Mouse (Mus musculus): ENCODE results near the gene Gm19935. TPM values are rescaled to one million over a fixed set of nuclear protein-coding genes. Genes with fewer than 3 reads are reported as not detected.

Gene Gm19935
- total and polyA plus RNA-seq, 3 experiments: not detected

GRCm38 (mm10) chr8:90794990-90795861 is 22.0 kb downstream of the Gm19935 start:
- Histone ChIP-seq H3K27me3 (replicated peaks) (no peaks in the 10 kb centered on the region), H3K4me1 (ENCODE audit: control insufficient read depth in 1 of 2, insufficient read depth in 2 of 2) (peaks cover 4 to 34% of the 10 kb centered on the region in 2 experiments; a peak in 3 of 4 replicates), H3K4me2 (ENCODE audit: insufficient read depth, low read depth, poor library complexity, severe bottlenecking) (peak overlapping the region; percentile 87), H3K4me3 (replicated peaks in 1 of 3; ENCODE audit: low read depth in 2 of 3, low read length in 2 of 3, poor library complexity in 1 of 3) (peak overlapping the region; percentile 41 to 46 (median 44)), H3K27ac (ENCODE audit: insufficient read depth, low read depth) (0 out of 2 replicates have a peak overlapping the region, but pooled peaks have one; percentile 9), H3K36me3 (replicated peaks in 1 of 2; ENCODE audit: control insufficient read depth in 1 of 2, insufficient read depth in 1 of 2, low read length in 1 of 2) (no peaks in the 10 kb centered on the region), H3K9ac (ENCODE audit: insufficient read depth, low read depth) (peak overlapping the region; percentile 51), H3K9me3 (replicated peaks; ENCODE audit: low read length) (no peaks in the 10 kb centered on the region), H3K79me2 (replicated peaks; ENCODE audit: control insufficient read depth, extremely low read depth, insufficient read depth, poor library complexity, severe bottlenecking) (no peaks in the 10 kb centered on the region)
- dilution Hi-C loops (cut with MboI; ENCODE audit: extremely low pct_ligation_motif_present, extremely low pct_unique_long_range_greater_than_20kb, low sequenced_read_pairs): no loop called here
- in situ Hi-C loops (cut with MboI; ENCODE audit: low pct_ligation_motif_present, low pct_unique_long_range_greater_than_20kb, low sequenced_read_pairs): loop anchor here (25.0 kb wide), 1 partner anchor 783 kb away; no protein-coding TSS in a partner anchor
- peak; percentile 89 for DNase-seq (ENCODE audit: extremely low read depth)
- peak; percentile 3; the same call in 1 of the 2 replicates for TF ChIP-seq MAX (IDR thresholded peaks at IDR 0.05; ENCODE audit: low read length)
- TF ChIP-seq SIN3A (IDR thresholded peaks at IDR 0.05; ENCODE audit: low read length): peak; percentile 83
- peak; percentile 43; the same call in 1 of the 2 replicates for TF ChIP-seq BHLHE40 (IDR thresholded peaks at IDR 0.05; ENCODE audit: low read depth, low read length)
- TF ChIP-seq JUN (IDR thresholded peaks at IDR 0.05; ENCODE audit: insufficient read depth, low read depth, low read length): no peak
- peak; percentile 72 for TF ChIP-seq NELFE (IDR thresholded peaks at IDR 0.05; ENCODE audit: low read depth, low read length)
- TF ChIP-seq TCF12 (IDR thresholded peaks at IDR 0.05; ENCODE audit: low read depth, low read length): peak; percentile 54
- TF ChIP-seq IRF4 (IDR thresholded peaks at IDR 0.05; ENCODE audit: low read depth, low read length): peak; percentile 52; the same call in 1 of the 2 replicates
- 0 out of 2 replicates have a peak, but pooled peaks have one; percentile 23 for TF ChIP-seq MEF2A (IDR thresholded peaks at IDR 0.05; ENCODE audit: borderline replicate concordance, low read depth, low read length)
- TF ChIP-seq CHD1 (IDR thresholded peaks at IDR 0.05; ENCODE audit: low read depth, low read length): no peak
- no peak for TF ChIP-seq UBTF (IDR thresholded peaks at IDR 0.05; ENCODE audit: low read depth, low read length)
- no peak for TF ChIP-seq ZKSCAN1 (IDR thresholded peaks at IDR 0.05; ENCODE audit: borderline replicate concordance, low read depth, low read length)
- peak; percentile 59 for TF ChIP-seq SMC3 (IDR thresholded peaks at IDR 0.05; ENCODE audit: low read depth, low read length)
- peak; percentile 57 for TF ChIP-seq MXI1 (IDR thresholded peaks at IDR 0.05; ENCODE audit: low read depth, low read length)
- peak; percentile 76; the same call in 1 of the 2 replicates for TF ChIP-seq POLR2AphosphoS2 (IDR thresholded peaks at IDR 0.05; ENCODE audit: low read depth, low read length)
- TF ChIP-seq HCFC1 (IDR thresholded peaks at IDR 0.05; ENCODE audit: low read depth, low read length): peak; percentile 52
- peak; percentile 79 for TF ChIP-seq ELF1 (IDR thresholded peaks at IDR 0.05; ENCODE audit: low read depth, low read length)
- peak; percentile 21 to 72; a peak in 3 of 4 replicates for TF ChIP-seq CTCF (conservative IDR thresholded peaks at IDR 0.05 in 1 of 2, IDR thresholded peaks at IDR 0.05 in 1 of 2; ENCODE audit: low read depth in 2 of 2, low read length in 2 of 2)
- TF ChIP-seq ETS1 (conservative IDR thresholded peaks at IDR 0.05; ENCODE audit: low read depth, low read length): no peak; the same call in 1 of the 2 replicates
- no peak for TF ChIP-seq PAX5 (IDR thresholded peaks at IDR 0.05; ENCODE audit: low read length)
- TF ChIP-seq ZC3H11A (IDR thresholded peaks at IDR 0.05; ENCODE audit: low read depth, low read length): no peak
- 0 out of 2 replicates have a peak, but pooled peaks have one; percentile 45 for TF ChIP-seq ZMIZ1 (IDR thresholded peaks at IDR 0.05; ENCODE audit: low read depth, low read length)
- no peak for TF ChIP-seq JUND (conservative IDR thresholded peaks at IDR 0.05; ENCODE audit: low read depth, low read length)
- TF ChIP-seq E2F4 (IDR thresholded peaks at IDR 0.05; ENCODE audit: insufficient replicate concordance, low read depth, low read length): no peak
- TF ChIP-seq MYC (IDR thresholded peaks at IDR 0.05; ENCODE audit: low read depth, low read length): 0 out of 2 replicates have a peak, but pooled peaks have one; percentile 35
- TF ChIP-seq GABPA (IDR thresholded peaks at IDR 0.05; ENCODE audit: insufficient replicate concordance, low read depth, low read length): no peak
- no peak for TF ChIP-seq MAFK (IDR thresholded peaks at IDR 0.05; ENCODE audit: insufficient replicate concordance, low read length)
- peak; percentile 86 for TF ChIP-seq MAZ (IDR thresholded peaks at IDR 0.05; ENCODE audit: low read depth, low read length)
- TF ChIP-seq KAT2A (IDR thresholded peaks at IDR 0.05; ENCODE audit: insufficient replicate concordance, low read length): no peak
- TF ChIP-seq POLR2A (IDR thresholded peaks at IDR 0.05; ENCODE audit: low read depth, low read length): peak; percentile 83
- peak; percentile 91 for TF ChIP-seq CHD2 (IDR thresholded peaks at IDR 0.05; ENCODE audit: low read length)
- peak; percentile 19; the same call in 1 of the 2 replicates for TF ChIP-seq EP300 (IDR thresholded peaks at IDR 0.05; ENCODE audit: low read length)
- TF ChIP-seq USF1 (IDR thresholded peaks at IDR 0.05; ENCODE audit: low read depth, low read length): no peak
- TF ChIP-seq ZNF384 (IDR thresholded peaks at IDR 0.05; ENCODE audit: low read depth, low read length): 0 out of 2 replicates have a peak, but pooled peaks have one; percentile 22
- peak; percentile 62 for TF ChIP-seq RAD21 (IDR thresholded peaks at IDR 0.05; ENCODE audit: low read depth, low read length)
- 0 out of 2 replicates have a peak, but pooled peaks have one; percentile 57 for TF ChIP-seq TBP (conservative IDR thresholded peaks at IDR 0.05; ENCODE audit: low read depth, low read length)
- no peak for TF ChIP-seq NRF1 (IDR thresholded peaks at IDR 0.05; ENCODE audit: low read depth, low read length)
- no peak; the same call in 1 of the 2 replicates for TF ChIP-seq RCOR1 (conservative IDR thresholded peaks at IDR 0.05; ENCODE audit: low read depth, low read length)
